Mouse (Mus musculus): ENCODE measurements around the gene Ppp1r15a.
"Not testable (repeated sequence)": the region's sequence is repeated elsewhere in the genome, so short reads cannot be mapped to it uniquely, and the experiment has no call there.

Ppp1r15a gene

DNA sequence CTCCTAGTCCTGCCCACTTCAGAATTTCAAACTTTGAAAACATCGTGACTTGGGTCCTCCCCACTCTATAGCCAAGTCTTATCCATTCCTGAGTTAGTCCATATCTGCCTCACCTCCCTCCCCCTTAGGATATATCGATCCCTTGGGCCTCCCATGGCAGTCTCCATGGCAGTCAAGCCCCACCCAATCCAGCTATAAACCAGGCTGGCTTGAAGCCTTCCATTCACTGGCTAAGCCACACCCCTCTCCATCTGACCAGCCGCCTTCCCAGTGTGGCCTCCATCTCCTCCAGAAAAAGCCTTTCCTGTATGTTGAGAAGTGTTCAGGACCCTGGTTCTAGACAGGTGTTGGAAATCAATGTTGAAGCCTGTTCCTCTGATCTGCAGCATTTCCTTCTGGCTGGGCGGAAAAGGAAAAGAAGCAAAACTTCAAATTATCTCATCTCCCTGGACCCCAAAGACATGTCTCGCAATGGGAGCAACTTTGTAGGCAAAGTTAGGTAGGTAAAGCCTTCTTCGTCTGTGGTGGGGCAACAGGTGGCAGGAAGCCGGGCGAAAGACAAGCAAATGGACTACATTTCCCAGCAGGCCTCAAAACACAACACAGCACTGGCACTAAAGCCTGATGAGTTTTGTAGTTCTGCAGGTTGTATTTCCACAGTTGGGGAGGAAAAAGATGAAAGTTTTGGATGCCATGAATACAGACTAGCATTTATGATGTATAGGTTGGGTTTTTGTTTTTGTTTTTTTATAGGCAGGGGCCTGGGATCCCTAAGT lies 6.5 kb downstream of the Ppp1r15a start:
- in situ Hi-C loops (cut with MboI), result no loop called here

DNA sequence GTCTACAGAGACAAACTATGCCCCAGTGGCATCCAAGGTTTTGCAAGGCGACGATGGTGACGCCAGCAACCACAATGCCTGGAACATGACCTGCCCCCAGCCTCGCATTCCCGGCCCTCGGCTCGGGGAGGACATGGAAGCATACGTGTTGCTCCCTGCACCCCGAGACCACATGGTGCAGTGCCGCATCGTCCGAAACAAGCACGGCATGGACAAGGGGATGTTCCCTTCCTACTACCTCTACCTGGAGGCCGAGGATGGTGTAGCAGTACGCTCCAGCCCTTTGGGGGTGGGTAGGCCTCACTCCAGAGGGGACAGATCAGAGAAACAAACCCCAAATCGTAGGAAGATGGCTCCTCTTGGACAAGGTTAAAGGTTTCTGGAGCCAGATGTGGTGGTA lies 7.5 kb downstream of the Ppp1r15a start:
- in situ Hi-C loops (cut with MboI), result no loop called here

DNA sequence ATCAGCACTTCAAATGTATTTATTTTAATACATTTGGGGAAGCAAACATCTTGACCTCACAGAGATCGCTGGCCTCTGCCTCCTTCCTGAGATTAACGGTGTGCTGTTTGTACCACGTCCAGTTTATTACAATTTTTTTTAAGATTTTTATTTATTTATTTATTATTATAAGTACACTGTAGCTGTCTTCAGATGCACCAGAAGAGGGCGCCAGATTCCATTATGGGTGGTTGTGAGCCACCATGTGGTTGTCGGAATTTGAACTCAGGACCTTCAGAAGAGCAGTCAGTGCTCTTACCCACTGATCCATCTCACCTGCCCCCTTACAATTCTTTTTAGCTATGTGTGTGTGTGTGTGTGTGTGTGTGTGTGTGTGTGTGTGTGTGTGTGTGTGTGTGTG lies 9.2 kb downstream of the Ppp1r15a start:
- in situ Hi-C loops (cut with MboI), result not testable (repeated sequence)

DNA sequence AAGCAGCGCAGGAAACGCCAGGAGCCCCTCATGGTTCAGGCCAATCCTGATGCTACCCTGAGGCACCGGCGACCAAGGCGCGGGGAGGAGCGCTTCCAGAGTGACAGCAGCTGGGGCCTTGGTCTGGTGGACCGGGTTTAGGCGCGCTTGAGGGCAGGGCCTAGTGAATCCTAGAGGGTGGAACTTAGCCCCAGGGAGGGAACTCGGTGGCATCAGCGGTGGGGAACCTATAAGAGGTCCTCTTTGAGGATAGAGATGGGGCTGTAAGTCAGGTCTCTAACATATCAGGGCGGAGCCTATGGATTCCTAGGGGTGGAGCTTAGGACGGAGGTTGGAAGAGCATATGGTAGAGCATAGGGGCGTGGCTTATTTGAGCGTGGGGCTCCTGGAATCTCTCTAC lies 10.6 kb downstream of the Ppp1r15a start:
- in situ Hi-C loops (cut with MboI), result no loop called here

DNA sequence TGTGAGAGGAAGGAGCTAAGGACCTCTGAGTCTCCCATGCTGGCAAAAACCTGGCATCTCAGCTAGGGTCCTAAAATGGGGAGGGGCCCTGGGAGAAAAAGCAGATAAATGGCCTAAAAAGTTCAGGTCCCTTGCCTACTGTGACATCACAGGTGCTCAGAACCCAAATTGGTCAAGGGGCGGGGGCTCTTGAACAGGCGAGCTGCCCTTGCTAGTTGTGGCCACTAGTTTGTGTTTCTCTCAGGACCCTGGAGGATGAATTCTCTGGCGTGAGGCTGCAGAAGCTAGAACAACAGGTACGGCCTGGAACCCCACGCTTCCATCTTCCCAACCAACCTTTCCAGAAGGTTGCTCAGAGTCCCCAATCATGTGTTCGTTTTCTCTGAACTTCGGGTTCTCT lies 11.7 kb downstream of the Ppp1r15a start:
- in situ Hi-C loops (cut with MboI), result loop anchor here (5.0 kb wide), 1 partner anchor 48 kb away; no protein-coding TSS in a partner anchor

DNA sequence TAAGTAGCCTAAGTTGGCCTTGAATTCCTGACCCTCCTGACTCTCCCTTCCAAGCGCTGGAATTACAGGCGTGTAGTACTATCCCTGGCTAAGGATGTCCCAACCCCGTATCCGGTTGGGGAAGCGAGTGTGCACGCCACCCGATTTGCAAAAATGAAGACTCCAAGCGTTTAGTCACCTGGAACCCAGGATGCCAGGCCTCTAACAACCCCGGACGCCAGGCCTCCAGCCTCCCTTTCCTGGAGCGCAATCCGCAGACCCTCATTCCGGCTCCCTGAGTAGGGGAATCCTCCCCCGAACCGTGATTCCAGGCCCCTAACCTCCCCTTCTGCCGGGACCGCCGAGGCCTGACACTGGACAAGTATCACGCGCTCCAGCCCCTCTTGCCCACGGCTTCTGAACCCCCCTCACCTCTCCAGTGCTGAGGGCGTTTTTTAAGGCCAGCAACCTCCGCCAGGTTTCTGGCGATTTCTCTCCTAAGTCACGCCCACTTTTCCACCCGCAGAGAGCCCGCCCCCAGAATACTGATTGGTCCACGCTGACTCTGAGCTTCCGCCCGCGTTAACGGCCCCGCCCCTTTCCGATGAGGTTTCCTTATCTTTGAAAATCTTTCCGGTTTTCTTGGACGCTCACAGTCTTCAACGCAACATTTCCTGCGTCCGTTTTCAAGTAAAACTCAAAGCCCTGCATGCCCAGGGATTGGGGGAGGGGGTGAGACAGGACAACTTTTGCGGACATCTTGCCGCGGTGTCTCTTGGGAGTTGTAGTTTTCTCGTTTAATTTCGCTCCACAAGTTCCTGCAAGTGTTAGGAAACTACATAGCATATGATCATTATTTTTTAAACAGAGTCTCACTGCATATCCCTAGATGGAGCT lies 15.9 kb downstream of the Ppp1r15a start, which contains the start of gene Nucb1:
Nucb1 (minus strand) TSS at position 495 of the 876 bp plus-strand sequence.
- in situ Hi-C loops (cut with MboI), result loop anchor here (5.0 kb wide), 1 partner anchor 52 kb away; no protein-coding TSS in a partner anchor

DNA sequence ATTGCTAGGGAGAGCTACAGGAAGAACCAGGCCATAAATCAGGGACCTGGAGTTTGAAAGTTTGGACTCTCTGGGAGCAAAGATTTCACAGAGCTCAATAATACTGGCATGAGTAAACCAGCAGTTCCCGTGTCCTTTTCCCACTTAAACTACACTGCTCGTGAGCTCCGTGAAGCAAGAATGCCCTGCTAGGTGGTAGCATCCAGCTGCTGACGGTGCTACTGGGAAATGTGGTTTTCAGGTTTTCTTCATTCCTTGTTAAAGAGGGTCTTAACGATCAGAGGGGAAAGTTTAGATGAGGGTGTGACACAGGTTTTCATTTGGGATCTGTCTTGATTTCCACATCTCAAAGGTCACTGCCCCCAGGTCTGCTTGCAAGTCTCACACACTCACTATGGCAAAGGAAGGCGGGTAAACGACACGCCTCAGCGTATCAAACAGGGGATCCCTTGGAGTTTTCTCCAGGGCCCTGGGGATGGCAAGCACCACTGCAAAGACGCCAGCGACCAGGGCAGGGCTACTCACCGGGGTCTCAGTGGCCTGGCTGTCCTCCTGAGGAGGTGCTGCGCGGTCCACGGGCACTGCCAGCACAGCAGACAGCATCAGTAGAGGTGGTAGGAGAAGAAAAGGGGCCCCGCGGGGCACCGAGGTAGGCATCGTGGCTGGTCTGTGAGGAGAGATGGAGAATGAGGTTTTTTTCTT lies 16.7 kb downstream of the Ppp1r15a start:
- in situ Hi-C loops (cut with MboI), result no loop called here

DNA sequence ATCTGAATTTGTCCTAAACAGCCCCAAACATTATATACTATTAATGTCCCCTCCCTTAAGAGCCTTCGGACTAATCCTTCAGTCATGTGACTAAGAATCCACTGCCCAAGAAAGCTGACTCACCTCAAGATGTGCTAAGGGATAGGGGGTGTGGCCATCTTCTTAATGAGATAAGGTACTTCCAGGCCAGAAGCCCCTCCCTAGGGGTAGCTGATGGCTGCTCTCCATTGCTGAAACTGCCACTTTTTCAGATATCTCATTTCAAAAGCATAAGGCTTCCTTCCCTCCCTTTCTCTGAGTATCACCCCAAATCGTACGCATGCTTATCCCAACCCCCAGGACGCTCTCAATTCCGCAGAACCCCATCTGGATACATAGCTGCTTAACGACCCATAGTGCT lies 17.5 kb downstream of the Ppp1r15a start:
- in situ Hi-C loops (cut with MboI), result no loop called here

DNA sequence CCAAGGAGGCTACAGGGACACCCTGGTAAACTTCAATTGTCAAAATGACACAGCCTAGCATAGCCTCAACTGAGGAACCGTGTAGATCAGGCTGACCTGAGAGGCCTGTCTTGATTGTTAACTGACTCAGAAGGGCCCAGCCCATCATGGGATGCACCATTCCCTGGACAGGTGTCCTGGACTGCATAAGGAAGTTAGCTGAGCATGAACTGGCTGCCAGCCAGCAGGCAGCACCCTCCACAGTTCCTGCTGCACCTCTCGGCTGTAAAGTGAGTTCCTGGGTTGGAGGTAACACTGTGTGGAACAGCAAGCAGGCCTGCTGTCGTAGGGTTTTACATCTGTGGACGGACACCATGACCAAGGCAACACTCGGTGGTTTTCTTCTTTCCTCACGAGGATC lies 18.5 kb downstream of the Ppp1r15a start:
- in situ Hi-C loops (cut with MboI), result no loop called here

DNA sequence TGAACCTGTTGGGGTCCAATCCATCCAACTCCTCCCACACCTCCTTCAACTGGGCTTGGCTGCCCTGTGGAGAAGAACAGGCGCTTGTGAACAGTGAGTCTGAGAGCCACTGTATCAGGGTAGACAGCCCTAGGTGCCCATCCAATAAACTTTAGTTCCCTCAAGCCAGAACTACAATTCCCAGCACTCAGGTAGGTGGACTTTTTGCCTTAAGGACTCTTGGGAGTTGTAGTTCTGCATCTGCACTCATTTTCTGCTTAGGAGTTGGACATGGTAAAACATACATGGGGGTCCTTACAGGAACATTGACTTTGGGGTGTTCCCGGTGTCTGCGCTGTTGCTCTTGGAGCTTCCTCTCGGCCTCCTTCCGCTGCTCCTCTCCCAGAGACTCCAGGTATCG lies 27.6 kb downstream of the Ppp1r15a start:
- in situ Hi-C loops (cut with MboI), result no loop called here

DNA sequence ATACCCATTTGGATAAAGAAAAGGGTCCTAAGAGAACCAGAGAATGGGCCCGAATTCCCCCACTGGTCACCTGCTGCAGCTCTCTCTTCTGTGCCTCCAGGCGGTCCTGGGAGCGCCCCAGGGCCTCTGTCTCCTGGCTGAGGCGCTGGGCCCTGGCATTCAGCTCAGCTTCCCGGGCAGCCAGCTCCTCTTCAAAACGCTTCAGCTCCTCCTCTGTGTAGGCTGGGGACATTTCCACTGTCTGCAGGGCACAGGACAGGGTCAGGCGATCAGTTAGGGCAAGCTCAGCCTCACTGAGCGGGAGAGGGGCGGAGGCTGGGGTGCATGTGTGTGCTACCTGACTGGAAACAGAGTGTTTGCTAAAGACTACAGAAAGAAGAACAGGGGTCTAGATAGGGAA lies 31.5 kb downstream of the Ppp1r15a start:
- in situ Hi-C loops (cut with MboI), result no loop called here

DNA sequence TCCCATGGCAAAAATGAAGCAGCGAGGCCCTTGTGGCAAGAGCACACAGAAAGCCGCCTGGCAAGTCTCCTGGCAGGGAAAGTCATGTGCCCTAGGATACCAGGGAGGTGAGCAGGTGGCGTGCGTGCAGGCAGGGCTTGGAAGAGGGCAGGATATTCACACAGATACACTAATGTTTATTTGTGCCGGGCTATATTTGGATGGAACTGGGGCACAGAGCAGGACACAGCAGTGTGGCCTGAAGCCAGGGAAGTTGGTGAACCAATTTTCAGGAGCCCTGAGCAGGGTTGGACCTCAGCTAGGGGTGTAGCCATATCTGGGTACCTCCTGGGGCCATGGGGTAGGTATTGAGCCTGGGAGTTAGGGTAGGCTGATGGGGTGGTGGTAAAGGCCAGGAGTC lies 33.1 kb downstream of the Ppp1r15a start:
- in situ Hi-C loops (cut with MboI), result no loop called here

DNA sequence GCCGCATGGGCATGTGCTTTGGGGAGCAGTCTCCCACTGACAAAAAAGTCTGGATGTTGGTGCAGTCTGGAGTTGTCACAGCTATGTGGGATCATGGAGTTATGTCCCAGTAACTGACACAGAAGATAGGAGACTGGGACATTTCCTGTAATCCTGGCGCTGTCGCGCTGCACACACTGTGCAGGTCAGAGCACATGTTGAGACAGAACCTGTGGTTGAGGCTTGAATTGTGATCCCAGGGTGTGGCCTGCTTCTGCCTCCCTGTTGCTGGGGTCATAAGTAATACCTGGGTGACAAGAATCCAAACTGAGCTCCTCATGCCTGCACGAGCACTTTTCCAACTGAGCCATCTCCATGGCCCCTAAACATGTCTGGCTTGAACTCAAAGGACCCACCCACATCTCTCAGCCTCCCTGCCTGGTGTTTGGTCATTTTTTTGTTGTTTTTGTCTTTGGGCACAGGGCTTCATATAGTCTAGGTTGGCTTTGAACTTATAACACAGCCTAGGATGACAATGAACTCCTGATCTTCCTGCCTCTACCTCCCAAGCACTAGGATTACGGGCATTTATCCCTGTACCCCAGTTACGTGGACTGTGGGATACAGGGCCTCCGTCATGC lies 33.7 kb downstream of the Ppp1r15a start:
- in situ Hi-C loops (cut with MboI), result no loop called here

DNA sequence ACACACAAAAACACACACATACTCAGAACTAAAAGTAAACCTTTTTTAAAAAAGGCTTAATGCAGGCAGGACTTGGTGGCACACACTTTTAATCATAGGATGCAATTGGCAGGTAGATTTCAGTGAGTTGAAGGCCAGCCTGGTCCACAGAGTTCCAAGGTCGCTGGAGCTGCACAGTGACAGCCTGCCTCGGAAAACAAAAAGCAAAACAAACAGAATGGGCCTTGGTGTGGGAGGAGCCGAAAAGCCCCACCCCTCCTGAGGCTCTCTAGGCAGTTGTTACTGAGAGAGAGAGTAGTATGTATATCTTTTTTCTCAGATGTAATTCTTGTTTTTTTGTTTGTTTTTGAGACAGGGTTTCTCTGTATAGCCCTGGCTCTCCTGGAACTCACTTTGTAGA lies 34.8 kb downstream of the Ppp1r15a start:
- in situ Hi-C loops (cut with MboI), result no loop called here

DNA sequence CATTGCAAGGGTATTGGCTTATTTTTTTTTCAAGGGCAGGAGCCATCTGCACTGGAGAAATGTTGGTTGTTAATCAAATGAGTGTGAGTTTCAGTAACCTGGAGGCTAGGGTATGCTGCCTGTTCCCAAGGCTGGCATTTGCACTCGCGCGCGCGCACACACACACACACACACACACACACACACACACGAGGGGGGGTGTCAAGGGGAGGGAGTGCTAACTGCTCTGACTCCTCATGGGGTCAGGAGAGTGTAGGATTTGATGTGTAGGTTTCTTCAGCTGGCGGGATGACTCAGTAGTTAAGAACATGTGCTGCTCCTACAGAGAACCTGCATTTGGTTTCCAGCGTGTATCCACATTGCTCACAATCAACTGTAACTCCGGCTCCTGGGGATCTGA lies 35.2 kb downstream of the Ppp1r15a start:
- in situ Hi-C loops (cut with MboI), result no loop called here

DNA sequence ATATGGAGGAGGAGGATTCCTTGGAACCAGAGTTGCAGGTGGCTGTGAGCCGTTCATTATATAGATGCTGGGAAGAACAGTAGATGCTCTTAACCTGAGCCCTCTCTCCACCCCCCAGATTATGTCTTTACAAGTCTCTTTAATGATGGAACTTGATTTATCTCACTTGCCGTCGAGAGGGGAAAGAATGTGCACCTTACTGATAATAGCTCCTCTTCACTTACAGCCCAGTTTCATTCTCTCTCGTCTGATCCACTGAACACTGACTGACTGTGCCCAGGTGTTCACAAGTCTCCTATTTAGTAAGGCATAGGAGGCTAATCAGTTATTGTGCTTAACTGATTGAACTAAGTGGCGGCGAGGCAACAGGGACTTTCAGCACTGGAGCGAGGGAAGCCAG lies 36.5 kb downstream of the Ppp1r15a start:
- in situ Hi-C loops (cut with MboI), result no loop called here

DNA sequence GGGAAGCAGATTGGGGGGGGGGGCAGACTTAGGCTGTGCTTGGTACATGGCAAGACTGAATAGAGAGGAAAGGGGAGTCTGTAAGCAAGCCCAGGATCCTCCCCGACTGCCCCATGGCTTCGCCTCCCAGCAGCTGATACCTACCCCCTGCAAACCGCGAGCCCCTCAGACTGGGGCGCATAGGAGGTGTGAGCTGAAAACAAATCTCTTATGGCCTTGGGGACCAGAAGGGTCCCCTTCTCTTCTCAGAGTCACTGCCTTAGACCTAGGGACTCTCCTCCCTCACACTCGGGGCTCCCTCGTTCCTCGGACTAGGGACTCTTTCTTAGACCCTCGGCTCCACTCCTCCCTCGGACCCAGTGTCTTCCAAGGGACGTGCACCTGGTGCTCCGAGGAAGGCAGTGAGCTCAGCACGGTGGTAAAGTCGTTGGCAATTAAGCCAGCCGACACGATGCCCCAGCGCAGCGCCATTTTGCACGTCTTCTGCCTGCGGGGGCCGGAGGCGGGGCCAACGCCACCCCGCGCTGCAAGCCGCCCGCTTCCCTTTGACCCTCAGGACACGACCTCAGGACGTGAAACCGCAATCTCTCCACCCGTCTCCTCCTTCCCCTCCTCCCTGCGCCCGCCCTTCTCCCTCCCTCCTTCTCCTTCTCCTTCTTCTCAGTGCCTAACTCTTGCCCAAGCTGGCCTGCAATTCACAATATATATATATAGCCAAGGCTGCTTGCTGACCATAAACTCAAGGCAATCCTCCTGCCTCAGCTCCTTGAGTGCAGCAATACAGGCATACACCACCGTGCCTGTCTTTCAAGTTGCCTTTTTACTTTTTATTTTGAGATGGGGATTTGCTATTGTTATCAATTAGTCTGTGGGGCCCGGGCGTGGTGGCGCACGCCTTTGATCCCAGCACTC lies 37.5 kb downstream of the Ppp1r15a start, which contains the start of gene Dhdh:
Dhdh (minus strand) TSS at position 513 of the 912 bp plus-strand sequence.
- in situ Hi-C loops (cut with MboI), result no loop called here

DNA sequence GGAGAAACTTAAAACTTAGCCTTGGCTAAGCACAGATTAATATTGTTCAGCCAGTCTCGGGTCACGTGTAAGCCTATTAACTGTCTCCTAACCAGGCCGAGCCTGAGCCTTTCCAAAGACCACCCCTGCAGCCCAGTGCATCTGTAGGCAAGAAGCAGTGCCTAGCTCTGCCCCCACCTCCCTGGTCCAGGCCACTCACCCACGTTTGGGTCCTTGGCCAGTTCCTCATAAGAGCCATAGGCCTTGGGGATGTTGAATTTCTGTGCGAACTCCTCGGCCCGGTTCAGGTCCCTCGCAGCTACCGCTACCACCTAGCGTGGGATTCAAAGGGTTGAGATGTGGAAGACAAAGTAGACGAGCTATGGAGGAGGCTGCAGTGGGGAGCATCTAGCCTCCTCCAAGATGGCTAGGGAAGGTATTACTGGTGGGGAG lies 38.2 kb downstream of the Ppp1r15a start:
- in situ Hi-C loops (cut with MboI), result no loop called here

DNA sequence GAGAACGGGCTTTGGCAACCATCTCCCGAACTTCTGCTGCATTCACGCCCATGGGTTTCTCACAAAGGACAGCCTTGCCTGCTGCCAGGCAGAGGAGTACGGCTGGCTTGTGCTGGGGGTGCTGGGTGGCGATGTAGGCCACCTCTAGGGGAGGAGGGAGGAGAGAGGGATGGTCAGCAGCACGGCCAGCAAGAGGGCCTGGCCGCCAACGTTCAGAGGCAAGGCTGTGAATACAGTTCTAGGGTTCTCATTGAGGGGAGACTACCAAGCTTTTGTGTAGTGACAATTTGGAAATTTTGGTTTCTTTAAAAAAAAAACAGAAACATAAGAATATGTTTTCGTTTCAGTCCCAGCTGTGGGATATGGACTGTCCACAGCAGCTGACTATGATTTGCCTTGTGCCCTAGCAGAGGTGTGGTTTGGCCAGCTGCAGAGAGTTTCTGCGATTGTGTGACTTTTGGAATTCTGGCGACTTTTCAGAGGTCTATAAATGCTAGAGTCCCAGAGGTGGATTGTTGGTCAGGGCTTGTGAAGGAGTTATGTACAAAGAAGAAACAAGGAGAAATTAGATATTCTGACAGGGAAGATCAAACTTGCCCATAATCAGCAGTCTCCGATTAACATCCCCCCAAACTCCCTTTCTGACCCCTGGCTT lies 39.2 kb downstream of the Ppp1r15a start, which contains the start of gene Gm45808:
Gm45808 (minus strand) TSS at position 51 of the 655 bp plus-strand sequence.
- in situ Hi-C loops (cut with MboI), result no loop called here

DNA sequence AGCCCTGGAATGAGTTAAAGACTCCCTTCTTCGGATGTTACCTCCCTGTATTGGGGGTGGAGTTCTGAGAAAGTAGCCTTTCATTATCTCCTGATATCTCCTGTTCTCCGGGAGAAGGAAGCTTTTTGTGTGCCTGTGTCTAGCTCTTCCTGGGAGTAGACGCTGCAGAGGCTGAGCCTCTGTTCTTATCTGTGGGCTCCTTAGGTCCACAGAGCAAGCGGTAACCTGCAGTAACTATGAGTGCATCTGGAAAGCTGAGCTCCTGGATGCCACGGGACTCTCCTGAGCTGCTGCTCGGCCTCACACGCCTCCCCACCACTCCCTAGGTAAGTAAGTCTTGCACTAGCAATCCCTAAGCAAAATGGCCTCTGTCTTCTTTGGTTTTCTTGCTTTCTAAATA lies 39.9 kb downstream of the Ppp1r15a start:
- in situ Hi-C loops (cut with MboI), result no loop called here
